Mouse (Mus musculus): Measurements from ENCODE around the gene Oasl2.
"Not testable (repeated sequence)": the region's sequence is repeated elsewhere in the genome, so short reads cannot be mapped to it uniquely, and the experiment has no call there.

Gene Oasl2

GRCm38 (mm10) chr5:114915854-114916253 lies 19.1 kb downstream of the Oasl2 start:
- DNase-seq (ENCODE audit: low spot score) = no peak

- DNase-seq (ENCODE audit: low spot score) = no peak
Observed at GRCm38 (mm10) chr5:114916777-114917176, 20.0 kb downstream of the Oasl2 start.

- not testable (repeated sequence) for DNase-seq (ENCODE audit: low spot score)
Observed at GRCm38 (mm10) chr5:114917357-114917756, 20.6 kb downstream of the Oasl2 start.

- no peak for DNase-seq (ENCODE audit: low spot score)
Observed at GRCm38 (mm10) chr5:114921551-114922365, 25.0 kb downstream of the Oasl2 start.

- no peak for DNase-seq (ENCODE audit: low spot score)
Observed at GRCm38 (mm10) chr5:114922366-114922731, 25.6 kb downstream of the Oasl2 start.

GRCm38 (mm10) chr5:114922998-114923473 lies 26.3 kb downstream of the Oasl2 start, which contains the start of gene Oasl1:
Gene Oasl1 (plus strand): TSS chr5:114923240.
- no peak for DNase-seq (ENCODE audit: low spot score)

- DNase-seq (ENCODE audit: low spot score) = no peak
Observed at GRCm38 (mm10) chr5:114926153-114926684, 29.5 kb downstream of the Oasl2 start.

GRCm38 (mm10) chr5:114926753-114927152 lies 30.0 kb downstream of the Oasl2 start:
- no peak for DNase-seq (ENCODE audit: low spot score)

- no peak for DNase-seq (ENCODE audit: low spot score)
Observed at GRCm38 (mm10) chr5:114931626-114932025, 34.9 kb downstream of the Oasl2 start.

- DNase-seq (ENCODE audit: low spot score) = no peak
Observed at GRCm38 (mm10) chr5:114933206-114933605, 36.5 kb downstream of the Oasl2 start.

- no peak for DNase-seq (ENCODE audit: low spot score)
Observed at GRCm38 (mm10) chr5:114935838-114936237, 39.1 kb downstream of the Oasl2 start.

- DNase-seq (ENCODE audit: low spot score) = not testable (repeated sequence)
Observed at GRCm38 (mm10) chr5:114941138-114941537, 44.4 kb downstream of the Oasl2 start.

GRCm38 (mm10) chr5:114942074-114942765 lies 45.5 kb downstream of the Oasl2 start, which contains the start of gene 2210016L21Rik:
Gene 2210016L21Rik (plus strand): TSS chr5:114942158.
- peak; percentile 84 for DNase-seq (ENCODE audit: low spot score)

GRCm38 (mm10) chr5:114942766-114943130 lies 46.0 kb downstream of the Oasl2 start:
- no peak for DNase-seq (ENCODE audit: low spot score)

GRCm38 (mm10) chr5:114945072-114945471 lies 48.3 kb downstream of the Oasl2 start:
- no peak for DNase-seq (ENCODE audit: low spot score)

- DNase-seq (ENCODE audit: low spot score) = peak; percentile 46
Observed at GRCm38 (mm10) chr5:114948891-114949290, 52.2 kb downstream of the Oasl2 start.

GRCm38 (mm10) chr5:114949316-114949715 lies 52.6 kb downstream of the Oasl2 start:
- DNase-seq (ENCODE audit: low spot score) = no peak

GRCm38 (mm10) chr5:114949812-114950211 lies 53.1 kb downstream of the Oasl2 start:
- DNase-seq (ENCODE audit: low spot score) = no peak

- DNase-seq (ENCODE audit: low spot score) = no peak
Observed at GRCm38 (mm10) chr5:114950669-114951068, 53.9 kb downstream of the Oasl2 start.

- DNase-seq (ENCODE audit: low spot score) = no peak
Observed at GRCm38 (mm10) chr5:114951279-114951880, 54.6 kb downstream of the Oasl2 start.

- no peak for DNase-seq (ENCODE audit: low spot score)
Observed at GRCm38 (mm10) chr5:114953326-114953725, 56.6 kb downstream of the Oasl2 start.

- no peak for DNase-seq (ENCODE audit: low spot score)
Observed at GRCm38 (mm10) chr5:114958069-114958468, 61.3 kb downstream of the Oasl2 start.
